Mouse (Mus musculus) adrenal gland, postnatal 36 days (tissue): Measurements from ENCODE around the gene Slc25a13. TPM values are rescaled to one million over a fixed set of nuclear protein-coding genes. Genes with fewer than 3 reads are reported as not detected.

Experiments used
- DNase-seq, 2 experiments: peaks; one replicate each; pipeline ENCODE4 v3.0.0; 2021; ENCODE audit warnings: mixed read lengths in 1 of 2
- long read RNA-seq, 2 experiments: library from polyadenylated mRNA; stranded (forward); transcript quantifications; one replicate each; pipeline ENCODE4 v2.0.0; 2021; ENCODE audit warnings: borderline sequencing depth in 2 of 2
- total RNA-seq, 2 experiments: library from RNA; stranded (reverse); gene quantifications; 2 replicates each; pipeline ENCODE4 v1.2.3; 2021

The Slc25a13 gene
- 10 to 100 TPM; 11.1 to 17.3 TPM for total RNA-seq
- long read RNA-seq, experiment 1, partial matches to known transcripts = 2 of 9 reads
- long read RNA-seq, experiment 1, other reads (novel, unspliced or antisense) = 5 of 9 reads
- long read RNA-seq, experiment 2 = 0 reads

DNA sequence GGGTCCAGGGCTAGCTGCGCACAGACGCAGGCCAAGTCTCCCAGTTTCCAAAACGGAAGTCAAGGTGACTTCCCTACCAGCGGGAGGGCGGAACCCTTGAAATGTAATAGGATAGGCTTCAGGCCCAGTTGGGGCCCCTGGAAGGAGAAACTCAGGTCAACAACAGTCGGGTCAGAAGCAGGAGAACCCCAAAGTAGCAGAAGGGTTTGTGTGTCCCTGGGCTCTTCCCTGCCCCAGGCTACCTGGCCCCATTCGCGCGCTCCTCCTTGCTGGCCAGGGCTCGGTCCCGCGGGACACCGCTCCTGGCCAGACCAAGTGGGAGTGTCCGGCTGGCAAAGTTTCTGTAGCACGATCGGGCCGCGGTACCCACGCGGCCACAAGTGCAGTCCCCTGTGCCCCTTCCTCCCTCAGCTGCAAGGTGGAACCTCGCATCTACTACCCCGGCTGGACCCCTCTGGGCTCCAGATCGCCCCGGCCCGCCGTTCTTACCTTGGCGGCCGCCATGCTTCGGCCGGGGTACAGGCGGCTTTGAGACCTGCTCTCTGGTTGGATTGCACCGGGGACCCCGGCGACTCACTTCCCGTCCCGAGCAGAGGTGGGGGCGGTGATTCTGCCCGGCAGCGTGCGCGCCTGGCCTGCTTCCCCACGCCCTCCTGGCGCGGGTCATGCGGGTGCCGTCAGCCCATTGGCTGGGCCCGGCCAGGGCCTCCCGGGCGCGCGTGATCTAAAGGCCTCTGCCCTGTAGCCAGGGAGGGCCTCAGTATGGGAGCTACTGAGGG, at the start of gene Slc25a13:
Gene Slc25a13 (minus strand): TSS at position 667 of the 779 bp plus-strand sequence.
- DNase-seq = peak; percentile 88 to 89

DNA sequence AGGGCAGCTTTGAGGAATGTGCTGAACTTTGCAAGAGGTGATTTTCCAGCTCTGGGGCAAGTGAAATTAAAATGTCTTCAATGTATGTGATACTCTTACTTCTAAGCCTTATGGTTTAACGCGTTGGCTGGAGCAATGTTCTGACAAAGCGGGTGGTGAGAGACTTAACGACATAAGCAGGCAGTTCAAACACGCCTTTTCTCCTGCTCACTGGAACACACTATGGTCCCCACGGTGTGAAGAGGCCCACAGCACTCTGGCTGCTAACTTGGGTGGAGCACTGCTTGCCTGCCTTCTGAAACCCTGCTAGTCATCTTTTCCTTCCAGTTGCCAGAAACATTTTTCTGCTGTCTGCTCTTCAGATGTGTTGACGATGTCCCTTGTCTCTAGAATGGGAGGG, 48.8 kb upstream of the Slc25a13 start:
- DNase-seq = no peak

DNA sequence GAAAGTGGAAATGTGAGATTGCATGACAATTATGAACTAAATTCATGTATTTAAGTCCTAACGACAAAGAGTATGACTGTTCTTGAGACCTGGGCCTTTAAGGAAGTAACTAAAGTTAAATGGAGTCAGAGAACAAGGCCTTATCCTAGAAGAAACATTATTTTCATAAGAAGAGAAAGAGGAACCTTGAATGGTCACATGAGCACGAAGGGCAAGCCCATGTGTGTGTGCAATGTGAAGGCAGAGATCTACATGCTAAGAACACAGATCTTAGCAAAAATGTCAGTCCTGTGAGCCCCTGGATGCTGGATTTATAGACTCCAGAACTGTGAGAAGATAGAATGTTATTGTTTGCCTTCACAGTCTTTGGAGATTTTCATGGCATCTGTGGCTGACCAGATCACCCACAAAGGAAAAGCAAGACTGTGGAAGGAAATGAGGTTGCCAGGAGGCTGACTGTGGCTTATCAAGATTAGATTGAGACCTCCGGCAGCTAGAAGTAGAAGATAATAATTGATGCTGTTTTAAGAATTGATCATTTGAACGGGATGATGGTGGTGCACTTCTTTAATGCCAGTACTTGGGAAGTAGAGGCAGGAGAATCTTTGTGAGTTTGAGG, 46.4 kb upstream of the Slc25a13 start:
- no peak for DNase-seq

DNA sequence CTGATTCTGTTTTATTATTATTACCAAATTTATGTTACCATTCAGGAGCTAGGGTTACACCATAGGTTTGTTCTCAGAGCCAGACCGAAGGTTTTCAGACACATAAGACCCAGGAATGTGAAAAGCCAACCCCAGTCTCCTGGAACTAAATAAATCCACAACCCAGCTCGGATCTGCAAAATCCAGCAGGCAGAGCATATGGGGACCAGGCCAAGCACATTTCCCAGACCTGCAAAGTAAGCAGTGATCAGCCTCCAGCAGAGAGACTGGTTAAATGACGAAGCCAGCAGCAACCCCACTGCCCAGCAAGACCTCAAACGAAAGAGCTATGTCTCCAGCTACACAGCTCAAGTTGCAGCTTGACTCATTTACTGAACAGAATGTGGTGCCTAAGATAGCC, 43.9 kb upstream of the Slc25a13 start:
- DNase-seq = no peak

DNA sequence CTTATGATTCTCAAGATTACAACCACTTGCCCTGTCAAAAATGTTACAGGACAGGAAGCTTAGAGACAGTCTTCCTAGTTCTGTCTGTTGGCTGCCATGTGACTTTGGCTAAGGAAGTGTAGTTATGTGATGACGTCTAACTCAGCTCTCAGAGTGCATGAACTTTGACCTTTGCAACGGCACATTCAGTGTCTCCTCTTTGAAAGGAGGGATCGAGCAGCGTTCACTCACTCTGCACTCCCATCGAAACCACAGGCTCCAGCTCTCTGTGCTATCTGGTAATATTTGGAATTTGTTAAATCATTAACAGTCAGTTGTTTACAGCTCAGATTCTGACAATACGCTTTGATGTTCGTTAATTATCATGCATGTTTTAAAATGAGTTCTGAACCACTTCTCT, 31.5 kb upstream of the Slc25a13 start:
- DNase-seq = no peak

DNA sequence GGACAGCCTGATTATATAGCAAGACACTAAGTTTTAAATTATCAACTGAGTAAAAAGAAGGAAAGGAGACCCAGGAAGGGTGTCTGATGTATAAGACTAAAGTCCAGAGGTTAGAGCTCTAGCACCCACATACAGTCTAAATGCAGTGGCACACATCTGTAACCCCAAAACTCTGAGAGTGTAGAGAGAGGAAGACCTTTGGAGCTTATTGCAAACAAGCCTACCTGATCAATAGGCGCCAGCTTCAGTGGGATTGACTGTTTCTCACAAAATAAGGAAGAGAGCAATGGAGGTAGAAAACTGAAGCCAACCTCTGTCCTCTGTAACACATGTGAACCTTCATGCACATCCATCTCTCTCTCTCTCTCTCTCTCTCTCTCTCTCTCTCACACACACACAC, 26.9 kb upstream of the Slc25a13 start:
- DNase-seq = no peak

DNA sequence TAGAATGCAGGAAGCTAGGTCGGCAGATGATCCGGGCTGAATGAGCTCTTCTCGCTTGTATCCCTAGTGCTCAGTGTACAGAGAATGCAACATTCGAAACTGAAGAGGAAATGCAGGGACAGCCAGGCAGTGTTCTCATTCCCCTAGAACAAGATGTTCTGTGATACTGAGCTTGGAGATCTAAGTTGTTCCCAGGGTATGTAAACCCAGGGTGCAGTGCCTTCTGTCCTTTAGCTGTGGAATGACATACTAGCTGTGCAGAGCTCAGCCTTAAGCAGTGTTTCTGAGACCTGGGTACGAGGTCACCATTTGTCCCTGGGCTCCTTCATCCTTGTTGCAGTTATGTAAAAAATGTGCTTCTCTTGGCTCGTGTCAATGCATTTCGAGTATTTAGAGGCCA, 25.1 kb upstream of the Slc25a13 start:
- peak in 1 of 2 experiments; percentile 4 for DNase-seq

DNA sequence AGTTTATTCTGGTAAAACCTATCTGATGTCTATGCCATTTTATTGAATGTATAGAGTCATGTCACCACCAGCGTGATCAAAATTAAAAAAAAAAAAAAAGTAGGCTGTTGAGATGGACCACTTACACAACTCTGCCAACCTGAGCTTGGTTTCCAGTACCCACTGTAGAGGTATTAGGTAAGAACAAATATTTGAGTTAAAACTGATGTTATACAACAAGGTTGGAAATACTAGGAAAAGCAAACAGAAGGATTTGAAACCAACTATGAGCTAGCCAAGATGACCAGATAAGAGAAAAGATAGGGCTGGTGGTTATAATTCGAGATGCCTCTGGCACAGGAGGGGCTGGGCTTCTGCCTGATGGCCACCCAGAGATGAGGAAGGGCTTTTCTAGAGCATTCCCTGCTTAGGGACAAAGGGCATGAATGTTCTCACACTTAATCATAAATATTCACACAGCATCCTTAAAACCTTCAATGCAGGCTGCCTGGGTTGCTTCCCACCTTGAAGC, 19.9 kb upstream of the Slc25a13 start:
- DNase-seq = no peak

DNA sequence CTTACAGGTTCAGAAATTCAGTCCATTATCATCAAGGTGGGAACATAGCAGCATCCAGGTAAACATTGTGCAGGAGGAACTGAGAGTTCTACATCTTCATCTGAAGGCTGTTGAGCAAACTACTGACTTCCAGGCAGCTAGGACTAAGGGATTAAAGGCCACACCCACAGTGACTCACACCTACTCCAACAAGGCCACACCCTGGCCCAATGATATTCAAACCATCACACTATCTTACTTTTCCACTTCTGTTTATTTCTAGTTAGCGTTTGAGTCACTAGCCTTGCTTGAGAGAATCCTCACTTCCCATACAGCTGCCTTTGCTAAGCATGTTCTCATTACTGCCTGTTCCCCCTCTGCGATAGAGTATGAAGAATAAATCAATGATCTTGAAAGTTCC, 13.3 kb upstream of the Slc25a13 start:
- no peak for DNase-seq

DNA sequence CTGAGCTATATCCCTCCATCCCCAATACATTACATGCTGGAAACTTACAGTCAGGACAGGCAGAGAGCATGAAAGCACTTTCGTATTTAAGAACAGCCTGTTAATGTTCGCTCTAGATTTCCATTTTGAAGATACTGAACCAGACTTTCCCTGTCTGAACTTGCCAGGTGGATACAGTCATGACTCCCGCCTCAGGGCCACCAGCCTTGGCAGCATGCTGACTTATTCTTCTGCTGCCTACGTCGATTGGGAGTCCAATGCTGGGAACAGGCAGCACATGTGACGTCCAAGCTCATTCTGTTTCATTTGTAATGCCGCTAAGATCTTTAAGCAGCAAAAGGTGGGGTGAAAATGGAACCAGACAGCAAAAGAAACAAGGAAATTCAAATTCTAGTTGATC, 5.7 kb upstream of the Slc25a13 start:
- DNase-seq = no peak

DNA sequence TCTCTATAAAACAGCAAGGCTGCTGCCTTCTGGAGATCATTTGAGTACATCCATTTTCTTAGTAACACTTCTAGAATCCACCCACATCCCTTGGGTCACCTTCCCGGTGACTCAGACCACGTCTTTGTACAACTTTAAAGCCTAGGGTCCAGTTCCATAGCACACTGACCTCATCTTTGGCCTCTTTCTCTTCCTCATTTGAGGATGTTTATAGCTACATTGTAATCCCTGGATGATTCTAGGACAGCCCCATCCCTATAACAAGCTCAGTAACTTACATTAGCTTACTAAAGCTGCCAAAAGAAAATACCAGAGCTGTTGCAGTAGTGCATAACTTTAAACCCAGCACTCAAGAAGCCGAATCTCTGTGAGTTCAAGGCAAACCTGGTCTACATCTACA, 3.6 kb upstream of the Slc25a13 start:
- DNase-seq = no peak

DNA sequence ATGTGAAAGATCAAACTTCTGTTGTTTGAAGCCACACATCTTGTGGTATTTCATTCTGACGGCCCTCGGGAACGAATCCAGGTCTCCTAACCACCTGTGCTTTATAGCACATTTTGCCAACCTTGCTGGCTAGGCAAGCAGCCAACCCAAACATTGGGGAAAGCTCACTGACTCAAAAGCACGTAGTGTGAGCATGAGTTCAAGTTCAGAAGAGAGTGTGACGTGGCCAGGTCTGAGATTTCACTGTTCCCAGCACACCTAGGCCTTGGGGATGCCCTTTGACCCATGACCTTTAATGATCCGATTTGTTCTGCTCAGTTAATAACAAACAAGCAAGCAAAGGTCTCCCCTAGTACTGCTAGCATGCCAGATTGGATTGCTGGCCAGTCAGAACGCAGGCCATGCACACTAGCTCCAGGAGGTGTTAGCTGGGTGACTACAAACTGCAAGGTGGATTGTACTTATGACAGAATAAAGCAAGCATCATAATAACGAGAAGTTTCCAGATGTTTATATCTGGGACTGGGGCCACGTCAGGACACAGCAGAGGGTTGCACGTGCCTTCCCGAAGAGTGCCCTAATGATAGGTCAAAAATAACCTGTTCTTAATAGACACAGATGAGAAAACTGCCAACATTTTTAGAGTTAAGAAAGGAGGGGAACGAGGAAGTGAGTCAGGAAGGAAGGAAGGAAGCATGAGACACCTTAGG, 2.8 kb upstream of the Slc25a13 start:
- peak in 1 of 2 experiments; percentile 35 for DNase-seq

DNA sequence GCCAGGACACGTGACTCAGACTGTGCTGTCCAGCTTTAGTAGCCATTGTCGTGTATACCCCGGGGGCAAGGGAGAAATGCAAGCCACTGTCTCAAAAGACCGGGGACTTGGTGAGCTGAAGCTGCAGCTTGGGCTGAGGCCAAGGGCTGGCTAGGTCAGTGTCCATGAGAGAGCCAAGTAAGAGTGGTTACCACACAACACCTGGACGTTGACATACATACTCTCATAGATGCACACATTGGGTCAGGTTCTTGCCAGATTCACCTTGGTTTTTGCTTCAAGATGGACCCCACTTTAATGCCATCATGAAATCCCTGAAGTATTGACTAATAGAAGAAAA, 283 bp upstream of the Slc25a13 start:
- DNase-seq = no peak

DNA sequence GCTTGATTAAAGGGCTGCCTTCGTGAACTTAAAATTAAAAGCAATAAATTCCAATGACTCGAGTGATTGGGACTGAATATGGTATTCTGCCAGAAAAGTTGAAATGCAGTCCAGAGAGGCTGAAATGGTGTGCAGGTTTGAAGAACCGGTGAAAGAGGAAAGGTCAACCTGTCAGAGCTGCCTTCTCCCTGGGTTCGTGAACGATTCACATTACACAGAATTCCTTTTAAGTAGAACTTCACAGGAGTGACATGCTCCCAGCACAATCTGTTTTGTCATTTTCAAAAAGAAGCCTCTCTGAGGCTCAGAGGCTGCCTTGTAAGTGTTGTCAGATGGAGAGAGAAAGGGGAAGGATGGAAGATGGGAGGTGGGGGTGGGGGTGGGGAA, 860 bp downstream of the Slc25a13 start:
- no peak for DNase-seq

DNA sequence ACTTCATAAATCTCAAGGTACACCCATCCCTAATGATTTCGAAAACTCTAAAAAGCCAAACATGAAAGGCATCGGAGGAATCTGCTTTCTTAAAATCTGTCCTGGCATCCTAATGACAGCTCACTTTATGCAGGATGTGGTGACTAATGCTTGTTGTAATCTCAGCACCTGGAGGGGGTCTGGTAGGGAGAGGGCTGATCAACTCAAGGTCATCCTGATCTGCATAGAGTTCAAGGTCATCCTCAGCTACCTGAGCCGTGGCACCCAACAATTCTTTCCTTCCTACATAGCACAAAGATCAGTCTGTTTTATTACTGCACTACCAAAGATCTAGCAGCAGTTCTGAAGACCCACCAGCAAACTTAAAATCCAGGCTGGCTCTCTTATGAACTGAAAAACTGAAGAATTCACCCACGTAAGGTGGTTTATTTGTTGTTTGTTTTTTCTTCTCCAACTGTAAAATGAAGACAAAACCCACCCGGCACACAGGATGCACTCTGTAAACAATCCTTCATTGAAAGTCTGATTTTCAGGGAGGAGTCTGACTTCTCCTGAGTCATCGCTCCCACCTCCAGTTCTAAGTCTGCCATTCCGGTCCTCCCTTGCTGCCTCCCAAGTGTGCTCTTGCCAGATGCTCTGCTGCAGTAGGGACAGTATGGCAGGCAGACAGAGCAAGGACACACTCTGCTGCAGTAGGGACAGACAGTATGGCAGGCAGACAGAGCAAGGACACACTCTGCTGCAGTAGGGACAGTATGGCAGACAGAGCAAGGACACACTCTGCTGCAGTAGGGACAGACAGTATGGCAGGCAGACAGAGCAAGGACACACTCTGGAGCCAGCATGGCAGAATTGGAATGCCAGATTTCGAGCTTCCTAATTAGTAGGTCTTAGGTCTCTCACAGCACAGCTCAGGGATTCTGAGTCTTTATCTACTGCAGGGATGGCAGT, 4.3 kb downstream of the Slc25a13 start:
- DNase-seq = peak; percentile 11 to 16

DNA sequence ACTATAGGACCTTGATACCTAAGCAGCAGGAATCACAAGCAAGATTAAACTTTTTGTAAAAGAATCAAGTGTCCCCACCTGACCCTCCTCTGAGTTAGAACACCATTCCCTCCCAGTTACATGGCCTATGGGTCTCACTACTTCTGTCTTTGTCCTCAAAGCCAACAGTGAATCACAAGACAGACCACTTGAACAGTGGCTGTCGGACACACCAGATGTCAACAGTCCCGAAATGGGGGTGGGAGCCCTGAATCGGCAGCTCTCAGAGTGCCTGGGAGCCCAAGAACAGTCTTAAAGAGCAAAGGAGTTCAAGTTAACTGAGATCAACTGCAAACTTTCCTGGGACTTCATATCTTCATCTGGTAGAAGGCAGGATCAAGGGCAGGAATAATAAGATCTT, 5.0 kb downstream of the Slc25a13 start:
- DNase-seq = no peak

DNA sequence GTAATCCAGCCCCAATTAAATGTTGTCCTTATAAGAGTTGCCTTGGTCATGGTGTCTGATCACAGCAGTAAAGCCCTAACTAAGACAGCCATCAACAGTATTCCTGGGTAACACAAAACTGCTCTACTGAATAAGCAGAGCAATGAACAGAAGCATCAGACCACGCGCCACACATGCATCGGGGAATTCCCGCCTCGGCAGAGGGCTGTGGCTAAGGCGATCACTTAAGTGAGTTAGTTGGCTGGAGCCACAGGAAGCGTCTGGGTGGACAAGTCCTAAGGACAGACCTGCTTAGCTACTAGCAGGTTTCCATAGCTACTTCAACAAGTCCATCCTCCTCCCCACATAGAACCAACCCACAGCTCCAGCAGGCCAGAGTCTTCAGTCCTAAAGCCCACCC, 6.3 kb downstream of the Slc25a13 start:
- DNase-seq = no peak

DNA sequence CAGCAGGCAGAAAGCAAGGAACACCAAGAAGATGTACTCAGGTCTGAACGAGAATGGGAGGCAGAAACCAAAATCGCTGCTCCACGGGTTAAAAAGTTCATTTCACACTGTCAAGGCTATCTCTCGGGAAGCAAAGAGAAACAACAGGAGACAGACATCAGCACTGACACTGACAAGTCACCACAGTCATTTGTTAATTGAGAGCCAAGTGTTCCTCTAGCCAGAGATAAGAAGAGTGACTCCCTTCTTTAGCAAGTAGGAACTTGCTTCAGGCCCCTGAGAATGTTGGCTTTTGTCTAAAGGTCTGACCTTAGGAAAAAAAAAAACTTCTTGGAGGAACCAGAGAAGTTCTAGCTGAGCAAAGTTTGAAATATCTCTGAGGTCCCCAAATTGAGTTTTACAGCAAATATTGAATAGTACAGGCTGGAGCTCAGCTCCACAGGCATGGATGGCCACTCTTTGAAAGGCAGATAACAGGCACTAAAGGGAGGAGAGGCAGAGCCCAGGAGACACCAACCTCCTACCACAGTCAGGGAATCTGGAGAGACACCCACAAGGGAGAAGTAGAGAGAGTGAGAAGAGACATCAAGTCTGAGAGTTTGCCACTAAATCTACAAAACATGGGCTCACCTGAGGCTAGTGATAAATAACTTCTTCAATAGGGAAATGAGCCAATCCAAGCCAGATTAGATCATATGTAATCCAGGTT, 8.5 kb downstream of the Slc25a13 start:
- DNase-seq = no peak

DNA sequence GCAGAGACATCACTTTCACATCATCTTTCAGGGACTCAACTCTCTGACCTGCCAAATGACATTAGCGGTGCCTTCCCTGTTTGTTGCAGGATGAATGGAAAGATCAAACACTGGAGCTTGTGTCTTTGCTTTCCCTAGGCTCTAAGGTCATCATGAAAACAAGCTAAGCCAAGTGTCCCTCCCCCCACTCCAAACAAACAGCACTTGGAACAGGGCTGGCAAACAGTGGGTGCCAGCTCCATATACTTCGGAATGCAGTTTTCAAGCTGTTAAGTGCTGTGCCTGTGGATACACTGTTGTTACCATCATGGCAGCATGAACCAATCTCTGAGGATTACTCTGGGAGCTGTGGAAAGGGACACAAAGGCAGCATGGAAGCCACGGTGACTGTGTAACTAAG, 9.1 kb downstream of the Slc25a13 start:
- peak in 1 of 2 experiments; percentile 20 for DNase-seq

DNA sequence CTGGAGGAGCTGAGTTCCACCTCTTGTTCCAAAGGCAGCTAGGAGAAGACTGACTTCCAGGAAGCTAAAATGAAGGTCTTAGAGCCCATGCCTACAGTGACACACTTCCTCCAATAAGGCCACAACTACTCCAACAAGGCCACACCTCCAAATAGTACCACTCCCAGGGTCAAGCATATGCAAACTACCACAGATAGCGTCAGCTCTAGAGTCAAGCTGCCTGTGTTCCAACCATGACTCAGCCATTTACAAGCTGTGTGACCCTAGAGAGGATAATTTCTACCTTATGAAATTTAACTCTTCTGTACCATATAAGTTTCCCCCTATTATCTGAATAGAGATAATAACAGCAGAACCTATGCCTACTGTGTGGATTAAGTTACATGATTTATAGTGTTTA, 9.6 kb downstream of the Slc25a13 start:
- no peak for DNase-seq

DNA sequence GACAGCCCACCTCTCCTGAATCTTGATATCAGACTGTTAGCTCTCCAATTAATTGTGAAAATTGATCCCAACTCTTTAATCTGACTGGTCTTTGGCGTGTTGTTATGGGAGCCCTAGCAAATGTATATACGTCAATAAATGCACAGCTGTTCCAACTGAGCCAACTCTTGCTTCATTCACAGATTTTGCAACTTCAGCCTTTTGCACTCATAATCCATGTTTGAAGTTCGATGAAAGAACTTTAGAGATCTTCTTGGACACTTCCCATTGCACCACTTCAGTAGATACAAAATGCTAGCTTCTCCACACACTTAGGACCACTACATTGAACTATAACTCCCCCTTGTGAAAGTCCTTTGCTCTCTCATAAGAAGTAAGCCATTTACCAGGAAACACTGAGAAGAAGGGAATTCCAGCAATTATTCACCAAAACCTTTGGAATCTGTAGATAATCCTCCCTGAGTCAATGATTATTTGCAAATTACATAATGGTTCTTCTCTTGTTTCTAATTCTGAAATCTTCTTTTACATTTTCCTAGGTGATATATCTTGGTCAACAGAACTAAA, 11.3 kb downstream of the Slc25a13 start:
- DNase-seq = no peak
